Mouse (Mus musculus) bone marrow, adult 2 months (tissue): Measurements from ENCODE around the gene Zfp992.
"Not testable (repeated sequence)": the region's sequence is repeated elsewhere in the genome, so short reads cannot be mapped to it uniquely, and the experiment has no call there.

Experiments
- CTCF ChIP-seq: fragments of 200-500 bp; IDR thresholded peaks from 2 replicates; pipeline ENCODE4 v1.5.1; 2011; ENCODE audit warnings: low read length, control low read depth; ENCODE audit not compliant: control insufficient read depth, insufficient read depth
- POLR2A ChIP-seq: fragments of 200-500 bp; IDR thresholded peaks from 2 replicates; pipeline ENCODE4 v1.6.1; 2011; ENCODE audit warnings: low read depth, mild to moderate bottlenecking, control low read depth, low read length, borderline replicate concordance; ENCODE audit not compliant: control insufficient read depth

- not testable (repeated sequence) for TF ChIP-seq POLR2A, CTCF
Observed at GRCm38 (mm10) chr4:146517150-146517549, 68.3 kb downstream of the Zfp992 start.
